In the genomic region with DNA sequence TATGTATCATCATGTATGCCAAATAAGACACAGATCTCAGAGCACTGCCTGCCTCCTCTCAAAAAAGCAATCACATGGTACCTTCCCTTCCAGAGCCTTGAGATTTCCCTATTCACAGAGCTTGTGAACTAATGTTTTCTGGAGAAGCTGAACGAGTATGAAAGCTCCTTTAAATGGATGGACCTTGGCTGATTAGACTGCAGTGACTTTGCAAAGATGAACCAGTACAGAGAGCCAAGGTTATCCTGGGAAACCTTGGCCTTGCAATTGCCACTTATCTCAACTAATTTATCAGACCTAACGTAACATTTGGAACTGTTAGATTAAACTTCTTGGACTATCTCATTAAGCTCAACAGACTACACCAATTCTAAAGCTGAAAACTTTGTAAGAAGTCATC, we compare ENCODE assay signal across 16 mouse cellular contexts.
DNase-seq lines count a peak whose midpoint lies in the region.
"Had no signal": no experiment of that assay in that cellular context is flagged by ENCODE, and none has a peak within 500 bp of the region (broad histone marks: within the 10 kb centered on the region; RNA-seq: fewer than 3 reads in every experiment).

No protein-coding gene starts in this region.

- DNase-seq in adrenal gland, adult 8-10 months: peak; percentile 37
- DNase-seq in adrenal gland, postnatal 4 days (ENCODE audit: low spot score in 2 of 2): no peak
- DNase-seq in ovary, adult 18-20 months (ENCODE audit: low spot score): peak; percentile 52
- no peak for DNase-seq in ovary, postnatal 14 days (ENCODE audit: low spot score)
- peak; percentile 8 for DNase-seq in c-Kit-positive CD71-positive TER-119-positive erythroid progenitor cells, embryonic 14.5 days (ENCODE audit: low spot score)
- DNase-seq in heart, adult 11 months: no peak
- DNase-seq: cerebellum, adult 18-20 months; cerebellum, adult 9-10 months; cerebellum, postnatal 14 days; forebrain, postnatal 0 days; gastrocnemius, adult 2 months; gastrocnemius, postnatal 14 days; heart, adult 18-20 months; heart, postnatal 14 days; heart, postnatal 4 days; kidney, adult 2 months had no signal

Comparison
In these comparisons a context has a peak if more than half of its experiments do, and no peak if none do; other contexts are left out.
1. DNase-seq: peak in adrenal gland, adult 8-10 months (single experiment), ovary, adult 18-20 months (single experiment) and c-Kit-positive CD71-positive TER-119-positive erythroid progenitor cells, embryonic 14.5 days (single experiment); none in adrenal gland, postnatal 4 days (0 of 2), ovary, postnatal 14 days (single experiment) and heart, adult 11 months (single experiment).